Mouse (Mus musculus) mouse embryonic stem cell (cell line): Measurements from ENCODE around the gene Wdr46.
"Not testable (repeated sequence)": the region's sequence is repeated elsewhere in the genome, so short reads cannot be mapped to it uniquely, and the experiment has no call there.

Experiments used
- in situ Hi-C, 2 experiments: fragments of 300-500 bp; cut with MboI; formaldehyde crosslinking; loops; 1 replicate in 1 of 2; 3 replicates in 1 of 2; pipeline ENCODE4 v1.14.3; 2019 to 2020; ENCODE audit warnings: low sequenced_read_pairs in 2 of 2, low pct_unique_long_range_greater_than_20kb in 1 of 2, mixed read lengths in 1 of 2; ENCODE audit not compliant: unreplicated experiment in 1 of 2

Wdr46 gene

GRCm38 (mm10) chr17:33940206-33940805 is at the start of gene Wdr46, which contains the start of gene Pfdn6:
Wdr46 (plus strand) TSS chr17:33940660.
Pfdn6 (minus strand) TSS chr17:33940343.
- in situ Hi-C loops = no loop called here

GRCm38 (mm10) chr17:33891357-33891756 is 49.1 kb upstream of the Wdr46 start:
- in situ Hi-C loops = loop anchor here in 1 of 2 experiments (5.0 kb wide), 1 partner anchor 41 kb away; no protein-coding TSS in a partner anchor

- in situ Hi-C loops = loop anchor here in 1 of 2 experiments (5.0 kb wide), 1 partner anchor 40 kb away; no protein-coding TSS in a partner anchor
Observed at GRCm38 (mm10) chr17:33891892-33892291, 48.6 kb upstream of the Wdr46 start.

GRCm38 (mm10) chr17:33892429-33892828 is 48.0 kb upstream of the Wdr46 start:
- in situ Hi-C loops = loop anchor here in 1 of 2 experiments (5.0 kb wide), 1 partner anchor 40 kb away; no protein-coding TSS in a partner anchor

GRCm38 (mm10) chr17:33893011-33893410 is 47.4 kb upstream of the Wdr46 start:
- in situ Hi-C loops = loop anchor here in 1 of 2 experiments (5.0 kb wide), 1 partner anchor 39 kb away; no protein-coding TSS in a partner anchor

- in situ Hi-C loops = no loop called here
Observed at GRCm38 (mm10) chr17:33897114-33897794, 43.2 kb upstream of the Wdr46 start.

- in situ Hi-C loops = not testable (repeated sequence)
Observed at GRCm38 (mm10) chr17:33898193-33898592, 42.3 kb upstream of the Wdr46 start.

- in situ Hi-C loops = no loop called here
Observed at GRCm38 (mm10) chr17:33899642-33900041, 40.8 kb upstream of the Wdr46 start.

- in situ Hi-C loops = no loop called here
Observed at GRCm38 (mm10) chr17:33900281-33900988, 40.0 kb upstream of the Wdr46 start.

- in situ Hi-C loops = no loop called here
Observed at GRCm38 (mm10) chr17:33900989-33901314, 39.5 kb upstream of the Wdr46 start.

GRCm38 (mm10) chr17:33901653-33902052 is 38.8 kb upstream of the Wdr46 start:
- in situ Hi-C loops = no loop called here

- in situ Hi-C loops = no loop called here
Observed at GRCm38 (mm10) chr17:33902079-33902478, 38.4 kb upstream of the Wdr46 start.

GRCm38 (mm10) chr17:33902491-33902890 is 38.0 kb upstream of the Wdr46 start:
- in situ Hi-C loops = no loop called here

GRCm38 (mm10) chr17:33903911-33904651 is 36.4 kb upstream of the Wdr46 start:
- in situ Hi-C loops = not testable (repeated sequence)

GRCm38 (mm10) chr17:33904835-33905234 is 35.6 kb upstream of the Wdr46 start, which contains the start of gene Platr17:
Platr17 (plus strand) TSS chr17:33905135.
- in situ Hi-C loops = not testable (repeated sequence)

GRCm38 (mm10) chr17:33908331-33909076 is 32.0 kb upstream of the Wdr46 start:
- in situ Hi-C loops = no loop called here

- in situ Hi-C loops = no loop called here
Observed at GRCm38 (mm10) chr17:33909077-33909868, 31.2 kb upstream of the Wdr46 start, which contains the start of gene Daxx. Daxx (plus strand) TSS chr17:33909414.
